Mouse (Mus musculus): Measurements from ENCODE around the gene Itm2c. TPM values are rescaled to one million over a fixed set of nuclear protein-coding genes. Genes with fewer than 3 reads are reported as not detected.

Itm2c gene
- total and polyA plus RNA-seq, 3 experiments, result 76.6 to 107 (median 96.2) TPM

GRCm38 (mm10) chr1:85895391-85895837 is 1.3 kb downstream of the Itm2c start (continued):
- TF ChIP-seq GABPA (IDR thresholded peaks at IDR 0.05; ENCODE audit: insufficient replicate concordance, low read depth, low read length) (no peak), RAD21 (IDR thresholded peaks at IDR 0.05; ENCODE audit: low read depth, low read length) (peak; percentile 52), E2F4 (IDR thresholded peaks at IDR 0.05; ENCODE audit: insufficient replicate concordance, low read depth, low read length) (no peak), UBTF (IDR thresholded peaks at IDR 0.05; ENCODE audit: low read depth, low read length) (no peak), IRF4 (IDR thresholded peaks at IDR 0.05; ENCODE audit: low read depth, low read length) (peak; percentile 81), CTCF (conservative IDR thresholded peaks at IDR 0.05 in 1 of 2, IDR thresholded peaks at IDR 0.05 in 1 of 2; ENCODE audit: low read depth in 2 of 2, low read length in 2 of 2) (peak in 1 of 2 experiments; percentile 79; a peak in 2 of 4 replicates), TCF12 (IDR thresholded peaks at IDR 0.05; ENCODE audit: low read depth, low read length) (no peak), POLR2A (IDR thresholded peaks at IDR 0.05; ENCODE audit: low read depth, low read length) (peak; percentile 58), CHD2 (IDR thresholded peaks at IDR 0.05; ENCODE audit: low read length) (no peak), RCOR1 (conservative IDR thresholded peaks at IDR 0.05; ENCODE audit: low read depth, low read length) (no peak)

GRCm38 (mm10) chr1:85896110-85896509 is 2.0 kb downstream of the Itm2c start:
- H3K4me2 ChIP-seq (ENCODE audit: insufficient read depth, low read depth, poor library complexity, severe bottlenecking), result peak overlapping the region; percentile 93
- peaks cover 45% of the 10 kb centered on the region for H3K79me2 ChIP-seq (replicated peaks; ENCODE audit: control insufficient read depth, extremely low read depth, insufficient read depth, poor library complexity, severe bottlenecking)
- dilution Hi-C loops (cut with MboI; ENCODE audit: extremely low pct_ligation_motif_present, extremely low pct_unique_long_range_greater_than_20kb, low sequenced_read_pairs), result no loop called here
- H3K27me3 ChIP-seq (replicated peaks), result no peaks in the 10 kb centered on the region
- no peak for DNase-seq (ENCODE audit: extremely low read depth)
- H3K4me3 ChIP-seq (replicated peaks in 1 of 3; ENCODE audit: low read depth in 2 of 3, low read length in 2 of 3, poor library complexity in 1 of 3), result peak overlapping the region; percentile 67 to 86 (median 83)
- TF ChIP-seq MYC (IDR thresholded peaks at IDR 0.05; ENCODE audit: low read depth, low read length) (no peak), IRF4 (IDR thresholded peaks at IDR 0.05; ENCODE audit: low read depth, low read length) (0 out of 2 replicates have a peak, but pooled peaks have one; percentile 20), CHD1 (IDR thresholded peaks at IDR 0.05; ENCODE audit: low read depth, low read length) (0 out of 2 replicates have a peak, but pooled peaks have one; percentile 57), POLR2A (IDR thresholded peaks at IDR 0.05; ENCODE audit: low read depth, low read length) (no peak), UBTF (IDR thresholded peaks at IDR 0.05; ENCODE audit: low read depth, low read length) (0 out of 2 replicates have a peak, but pooled peaks have one; percentile 55), MAX (IDR thresholded peaks at IDR 0.05; ENCODE audit: low read length) (0 out of 2 replicates have a peak, but pooled peaks have one; percentile 7), SIN3A (IDR thresholded peaks at IDR 0.05; ENCODE audit: low read length) (no peak), CTCF (conservative IDR thresholded peaks at IDR 0.05 in 1 of 2, IDR thresholded peaks at IDR 0.05 in 1 of 2; ENCODE audit: low read depth in 2 of 2, low read length in 2 of 2) (no peak), ELF1 (IDR thresholded peaks at IDR 0.05; ENCODE audit: low read depth, low read length) (0 out of 2 replicates have a peak, but pooled peaks have one; percentile 18), ZKSCAN1 (IDR thresholded peaks at IDR 0.05; ENCODE audit: borderline replicate concordance, low read depth, low read length) (peak; percentile 84)
- H3K27ac ChIP-seq (ENCODE audit: insufficient read depth, low read depth), result peak overlapping the region; percentile 92
- H3K9ac ChIP-seq (ENCODE audit: insufficient read depth, low read depth), result peak overlapping the region; percentile 86
- in situ Hi-C loops (cut with MboI; ENCODE audit: low pct_ligation_motif_present, low pct_unique_long_range_greater_than_20kb, low sequenced_read_pairs), result no loop called here
- peaks cover 18 to 51% of the 10 kb centered on the region in 2 experiments for H3K4me1 ChIP-seq (ENCODE audit: control insufficient read depth in 1 of 2, insufficient read depth in 2 of 2)
- peaks cover 0 to 13% of the 10 kb centered on the region in 2 experiments for H3K36me3 ChIP-seq (replicated peaks in 1 of 2; ENCODE audit: control insufficient read depth in 1 of 2, insufficient read depth in 1 of 2, low read length in 1 of 2)
- H3K9me3 ChIP-seq (replicated peaks; ENCODE audit: low read length), result peaks cover 3% of the 10 kb centered on the region

Data from CH12.LX (cell line).